Mouse (Mus musculus) liver, embryonic 14.5 days (tissue): ENCODE results near the gene Yju2.

Source experiments
- CTCF ChIP-seq: IDR thresholded peaks from 2 replicates; pipeline ENCODE4 v1.5.1; 2016; ENCODE audit warnings: antibody characterized with exemption, low read depth, control low read depth
- EP300 ChIP-seq: IDR thresholded peaks from 2 replicates; pipeline ENCODE4 v1.6.1; 2016; ENCODE audit warnings: antibody characterized with exemption, low read depth

DNA sequence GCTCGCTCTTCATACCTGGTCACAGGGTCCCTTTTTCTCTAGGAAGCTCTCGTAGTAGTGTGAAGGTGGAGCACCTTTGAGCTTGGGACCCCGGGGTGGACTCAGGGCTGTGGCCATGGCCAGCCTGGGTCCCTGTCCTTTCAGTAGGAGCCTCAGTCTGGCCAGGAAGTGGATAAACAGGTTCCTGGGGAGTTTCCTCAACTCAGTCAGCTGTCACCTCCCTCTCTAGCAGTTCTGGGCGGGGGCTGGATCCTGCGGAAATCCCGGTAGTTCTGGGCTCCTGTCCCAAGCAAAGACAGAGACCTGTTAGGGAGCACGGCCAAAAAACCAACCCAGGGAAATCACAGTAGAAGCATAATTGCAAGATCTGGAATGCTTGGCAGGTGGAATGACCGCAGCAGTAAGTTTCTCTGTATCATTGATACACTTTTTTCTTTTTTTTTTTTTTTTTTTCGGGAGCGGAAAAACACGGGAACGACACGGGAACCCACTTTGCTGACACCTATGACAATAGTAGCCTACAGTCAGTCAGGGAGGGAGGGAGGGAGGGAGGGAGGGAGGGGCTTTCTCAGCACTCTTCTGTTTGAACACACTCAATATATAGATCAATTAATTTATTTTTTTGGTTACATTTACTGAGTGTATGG, 46.6 kb downstream of the Yju2 start, which contains the start of the genes Stap2 and Mpnd:
- TF ChIP-seq CTCF (no peak), EP300 (no peak)
